Mouse (Mus musculus): ENCODE data around the gene Npas3. TPM values are rescaled to one million over a fixed set of nuclear protein-coding genes. Genes with fewer than 3 reads are reported as not detected.

Npas3 gene
- polyA plus RNA-seq, 1 experiment from 2014 or later, result 0.96 TPM

DNA sequence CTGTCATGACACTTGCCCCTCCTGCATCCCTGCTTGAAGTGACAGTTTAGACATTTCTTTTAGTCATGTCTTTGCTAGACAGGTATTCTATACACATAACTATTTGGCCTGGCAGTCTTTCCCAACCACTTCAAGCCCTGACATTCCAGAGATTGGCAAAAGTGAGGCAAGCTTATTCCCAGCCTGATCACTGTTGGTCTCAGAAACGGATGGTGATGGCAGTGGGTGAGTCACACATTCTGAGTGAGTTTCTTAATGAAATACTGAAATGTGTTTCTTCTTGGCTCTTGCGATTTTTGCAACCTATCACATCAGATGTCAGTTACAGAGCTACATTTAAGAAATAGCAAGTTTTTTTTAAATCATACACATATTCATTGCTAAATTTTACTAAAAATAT, 175.2 kb downstream of the Npas3 start:
- Histone ChIP-seq H3K9ac (no peak overlapping the region), H3K4me1 (no peaks in the 10 kb centered on the region), H3K36me3 (no peaks in the 10 kb centered on the region), H3K4me2 (no peak overlapping the region), H3K27me3 (no peaks in the 10 kb centered on the region), H3K9me3 (replicated peaks) (no peaks in the 10 kb centered on the region), H3K4me3 (replicated peaks) (no peak overlapping the region), H3K27ac (no peak overlapping the region)
- WGBS, result 79% methylated on average over 2 of the region's 2 CpGs
- ATAC-seq (replicated peaks; ENCODE audit: low FRiP score), result no peak

DNA sequence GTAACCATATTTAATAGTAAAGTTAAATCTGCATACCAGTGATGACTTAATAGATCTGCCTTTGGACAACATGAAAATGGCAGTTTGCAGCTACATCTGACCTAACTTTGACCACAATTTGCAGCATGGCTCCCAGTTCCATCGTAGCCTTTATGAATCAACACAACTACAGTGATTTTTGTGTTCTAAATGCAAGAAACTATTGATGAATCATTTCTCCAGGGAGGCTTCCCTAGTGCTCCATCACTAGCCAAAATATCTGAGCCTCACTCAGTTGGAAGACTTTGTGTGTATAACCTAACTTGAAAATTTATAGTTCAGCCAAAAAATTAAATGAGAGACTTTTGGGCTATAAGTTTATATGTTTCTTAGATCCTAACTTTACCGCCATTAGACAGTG, 177.5 kb downstream of the Npas3 start:
- ATAC-seq (replicated peaks; ENCODE audit: low FRiP score), result no peak
- H3K4me3 ChIP-seq (replicated peaks), result no peak overlapping the region
- no peaks in the 10 kb centered on the region for H3K36me3 ChIP-seq
- H3K27ac ChIP-seq, result no peak overlapping the region
- H3K9ac ChIP-seq, result no peak overlapping the region
- no peaks in the 10 kb centered on the region for H3K9me3 ChIP-seq (replicated peaks)
- WGBS, result 90% methylated on average over 2 of the region's 2 CpGs
- no peak overlapping the region for H3K4me2 ChIP-seq
- H3K27me3 ChIP-seq, result no peaks in the 10 kb centered on the region
- H3K4me1 ChIP-seq, result no peaks in the 10 kb centered on the region

GRCm38 (mm10) chr12:53427153-53427552, 178.7 kb downstream of the Npas3 start:
- no peak overlapping the region for H3K4me2 ChIP-seq
- WGBS, result 58% methylated on average over 10 of the region's 10 CpGs
- no peaks in the 10 kb centered on the region for H3K9me3 ChIP-seq (replicated peaks)
- H3K4me3 ChIP-seq (replicated peaks), result no peak overlapping the region
- no peaks in the 10 kb centered on the region for H3K36me3 ChIP-seq
- no peaks in the 10 kb centered on the region for H3K4me1 ChIP-seq
- no peak overlapping the region for H3K27ac ChIP-seq
- H3K27me3 ChIP-seq, result no peaks in the 10 kb centered on the region
- ATAC-seq (replicated peaks; ENCODE audit: low FRiP score), result no peak
- no peak overlapping the region for H3K9ac ChIP-seq

DNA sequence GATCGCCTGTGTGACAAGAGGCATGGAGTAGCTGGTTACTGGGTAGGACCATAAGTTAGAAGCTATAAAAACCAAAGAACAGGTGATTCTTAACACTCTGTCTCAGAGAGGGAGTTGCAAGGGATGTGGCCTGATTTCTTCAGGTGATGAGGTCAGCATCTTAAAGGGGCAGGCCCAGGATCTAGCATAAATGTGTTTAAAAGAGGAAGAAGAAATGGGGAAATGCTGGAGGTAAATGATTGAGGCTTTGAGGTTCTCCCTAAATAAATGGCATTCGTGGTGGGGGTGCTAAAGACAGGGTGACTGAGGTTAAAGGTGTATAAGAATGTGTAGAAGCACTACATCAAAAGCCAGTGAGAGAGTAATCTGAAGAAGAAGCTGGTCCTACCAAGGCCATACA, 193.6 kb downstream of the Npas3 start:
- peaks cover 2% of the 10 kb centered on the region; the same call in 1 of the 2 replicates for H3K4me1 ChIP-seq
- no peak overlapping the region for H3K27ac ChIP-seq
- no peak overlapping the region for H3K4me2 ChIP-seq
- no peaks in the 10 kb centered on the region for H3K27me3 ChIP-seq
- no peak for ATAC-seq (replicated peaks; ENCODE audit: low FRiP score)
- H3K4me3 ChIP-seq (replicated peaks), result no peak overlapping the region
- H3K9ac ChIP-seq, result no peak overlapping the region
- H3K9me3 ChIP-seq (replicated peaks), result no peaks in the 10 kb centered on the region
- no peaks in the 10 kb centered on the region for H3K36me3 ChIP-seq
- 67% methylated on average over 2 of the region's 2 CpGs for WGBS

DNA sequence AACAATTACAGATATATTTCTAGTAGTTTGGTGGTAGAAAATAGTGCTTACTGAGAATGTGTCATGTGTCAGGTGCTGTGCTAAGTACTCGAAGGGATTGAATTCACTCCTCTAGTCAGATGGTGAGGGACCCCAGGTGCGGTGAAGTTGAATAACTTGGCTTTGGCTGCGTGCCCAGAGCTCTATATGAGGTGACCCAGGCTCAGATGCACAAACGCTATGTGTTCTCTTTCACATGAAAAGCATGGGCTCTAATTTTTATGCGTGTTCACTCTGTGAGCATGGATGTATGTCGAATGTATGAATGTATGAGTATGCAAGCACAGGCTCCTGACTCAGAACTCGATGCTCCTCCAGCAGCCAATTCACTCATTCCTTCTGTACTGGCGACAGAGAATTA, 199.0 kb downstream of the Npas3 start:
- H3K4me1 ChIP-seq, result peaks cover 6% of the 10 kb centered on the region; the same call in 1 of the 2 replicates
- 69% methylated on average over 8 of the region's 8 CpGs for WGBS
- ATAC-seq (replicated peaks; ENCODE audit: low FRiP score), result no peak

GRCm38 (mm10) chr12:53448040-53448439, 199.6 kb downstream of the Npas3 start:
- 14% methylated on average over 3 of the region's 3 CpGs for WGBS
- Histone ChIP-seq H3K27me3 (no peaks in the 10 kb centered on the region), H3K9ac (no peak overlapping the region), H3K4me1 (peaks cover 6% of the 10 kb centered on the region; the same call in 1 of the 2 replicates), H3K4me3 (replicated peaks) (no peak overlapping the region), H3K4me2 (no peak overlapping the region), H3K36me3 (no peaks in the 10 kb centered on the region), H3K9me3 (replicated peaks) (no peaks in the 10 kb centered on the region), H3K27ac (no peak overlapping the region)
- no peak for ATAC-seq (replicated peaks; ENCODE audit: low FRiP score)

More for the DNA sequence above, 199.0 kb downstream of the Npas3 start:
- H3K4me3 ChIP-seq (replicated peaks), result no peak overlapping the region
- no peaks in the 10 kb centered on the region for H3K36me3 ChIP-seq
- no peak overlapping the region for H3K9ac ChIP-seq
- no peaks in the 10 kb centered on the region for H3K27me3 ChIP-seq
- H3K9me3 ChIP-seq (replicated peaks), result no peaks in the 10 kb centered on the region
- no peak overlapping the region for H3K27ac ChIP-seq
- H3K4me2 ChIP-seq, result no peak overlapping the region

- H3K36me3 ChIP-seq, result no peaks in the 10 kb centered on the region
- ATAC-seq (replicated peaks; ENCODE audit: low FRiP score), result no peak
- H3K4me2 ChIP-seq, result no peak overlapping the region
- H3K27ac ChIP-seq, result no peak overlapping the region
- H3K9ac ChIP-seq, result no peak overlapping the region
- H3K4me1 ChIP-seq, result no peaks in the 10 kb centered on the region
- H3K9me3 ChIP-seq (replicated peaks), result no peaks in the 10 kb centered on the region
- H3K27me3 ChIP-seq, result no peaks in the 10 kb centered on the region
- H3K4me3 ChIP-seq (replicated peaks), result no peak overlapping the region
Observed at GRCm38 (mm10) chr12:53467549-53467948, 219.1 kb downstream of the Npas3 start.

DNA sequence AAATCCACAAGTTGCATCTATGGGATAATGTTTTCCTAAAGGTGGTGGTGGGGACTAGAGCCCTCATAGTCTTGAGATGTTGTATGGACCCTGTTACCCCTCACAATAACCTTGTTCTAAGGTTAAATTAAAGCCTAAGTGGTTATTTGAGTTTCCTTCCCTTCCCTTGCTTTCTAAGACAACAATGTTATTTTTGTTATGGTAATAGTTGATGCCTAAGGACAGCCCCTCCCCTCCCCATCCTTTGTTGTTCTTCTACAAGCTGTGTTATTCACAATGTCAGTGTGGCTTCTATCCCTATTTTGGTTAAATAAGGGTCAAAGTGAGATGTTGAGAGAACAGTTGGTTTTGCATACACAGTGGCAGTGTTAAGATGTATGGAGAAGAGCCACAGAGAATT, 226.0 kb downstream of the Npas3 start:
- no peaks in the 10 kb centered on the region for H3K9me3 ChIP-seq (replicated peaks)
- H3K4me3 ChIP-seq (replicated peaks), result no peak overlapping the region
- H3K36me3 ChIP-seq, result no peaks in the 10 kb centered on the region
- H3K27me3 ChIP-seq, result no peaks in the 10 kb centered on the region
- H3K9ac ChIP-seq, result no peak overlapping the region
- no peak overlapping the region for H3K27ac ChIP-seq
- ATAC-seq (replicated peaks; ENCODE audit: low FRiP score), result no peak
- no peaks in the 10 kb centered on the region for H3K4me1 ChIP-seq
- no peak overlapping the region for H3K4me2 ChIP-seq

DNA sequence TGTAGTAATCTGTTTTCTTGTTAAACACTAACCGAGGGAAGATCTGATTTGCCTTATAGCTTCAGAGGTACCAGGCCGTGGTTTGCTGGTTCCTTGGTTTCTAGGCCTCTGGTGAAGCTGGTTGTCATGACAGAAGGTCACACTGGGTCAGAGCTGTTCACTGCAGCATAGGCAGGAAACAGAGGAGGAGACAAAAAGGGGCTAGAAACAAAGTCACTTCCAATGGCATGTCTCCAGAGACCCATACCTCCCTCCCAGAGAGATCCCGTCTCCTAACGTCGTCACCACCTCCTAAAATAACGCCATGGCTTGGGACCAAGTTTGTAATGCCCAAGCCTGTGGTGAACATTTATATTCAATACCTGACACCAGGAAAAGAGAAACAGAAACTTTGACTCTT, 236.4 kb downstream of the Npas3 start:
- Histone ChIP-seq H3K9me3 (replicated peaks) (no peaks in the 10 kb centered on the region), H3K36me3 (no peaks in the 10 kb centered on the region), H3K4me2 (no peak overlapping the region), H3K4me3 (replicated peaks) (no peak overlapping the region), H3K9ac (no peak overlapping the region), H3K4me1 (no peaks in the 10 kb centered on the region), H3K27me3 (no peaks in the 10 kb centered on the region), H3K27ac (no peak overlapping the region)
- 71% methylated on average over 6 of the region's 6 CpGs for WGBS
- ATAC-seq (replicated peaks; ENCODE audit: low FRiP score), result no peak

DNA sequence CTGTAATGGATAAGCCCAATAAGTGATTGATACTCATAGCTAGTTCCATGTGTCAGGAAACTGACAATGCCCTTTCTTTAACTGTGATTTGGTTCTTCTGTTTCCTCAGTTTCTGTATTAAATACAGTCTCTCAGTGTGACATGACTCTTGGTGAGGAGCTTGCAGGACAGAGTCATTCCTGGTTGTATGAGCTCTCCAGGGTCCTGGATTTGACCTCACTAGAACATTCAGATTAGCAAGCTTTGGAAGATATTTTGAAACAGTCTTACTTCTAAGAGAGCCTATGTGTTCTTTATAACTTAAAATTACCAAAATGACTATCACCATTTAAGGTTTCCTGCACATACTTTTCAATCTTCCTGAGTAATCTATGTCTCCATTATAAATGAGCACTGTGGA, 247.9 kb downstream of the Npas3 start:
- no peak for ATAC-seq (replicated peaks; ENCODE audit: low FRiP score)
- Histone ChIP-seq H3K4me3 (replicated peaks) (no peak overlapping the region), H3K9me3 (replicated peaks) (no peaks in the 10 kb centered on the region), H3K27ac (no peak overlapping the region), H3K4me1 (no peaks in the 10 kb centered on the region), H3K27me3 (no peaks in the 10 kb centered on the region), H3K4me2 (no peak overlapping the region), H3K36me3 (no peaks in the 10 kb centered on the region), H3K9ac (no peak overlapping the region)

DNA sequence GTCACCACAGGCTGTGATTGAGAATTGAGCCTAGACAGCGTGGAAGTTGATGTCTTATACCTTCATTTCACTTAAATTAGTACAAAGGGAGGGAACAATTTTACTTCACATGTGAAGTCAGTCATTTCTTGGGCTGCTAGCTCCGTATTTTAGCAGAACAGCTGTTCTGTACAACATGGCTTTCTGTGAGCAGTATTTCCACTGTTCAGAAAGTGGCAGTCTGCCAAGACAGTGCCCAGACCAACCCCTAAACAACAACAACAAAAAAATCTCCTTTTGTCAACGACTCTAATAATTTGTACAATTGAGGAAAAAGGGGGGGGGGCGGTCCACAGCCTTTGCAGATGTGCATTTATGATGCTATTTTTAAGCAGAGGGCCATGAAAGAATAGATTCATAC, 266.4 kb downstream of the Npas3 start:
- no peak for ATAC-seq (replicated peaks; ENCODE audit: low FRiP score)
- H3K27ac ChIP-seq, result no peak overlapping the region
- 68% methylated on average over 4 of the region's 4 CpGs for WGBS
- H3K36me3 ChIP-seq, result no peaks in the 10 kb centered on the region
- no peak overlapping the region for H3K9ac ChIP-seq
- no peaks in the 10 kb centered on the region for H3K27me3 ChIP-seq
- no peaks in the 10 kb centered on the region for H3K4me1 ChIP-seq
- no peak overlapping the region for H3K4me3 ChIP-seq (replicated peaks)
- H3K9me3 ChIP-seq (replicated peaks), result no peaks in the 10 kb centered on the region
- no peak overlapping the region for H3K4me2 ChIP-seq

- Histone ChIP-seq H3K27me3 (no peaks in the 10 kb centered on the region), H3K27ac (no peak overlapping the region), H3K4me1 (no peaks in the 10 kb centered on the region), H3K9me3 (replicated peaks) (no peaks in the 10 kb centered on the region), H3K4me2 (no peak overlapping the region), H3K4me3 (replicated peaks) (no peak overlapping the region), H3K36me3 (no peaks in the 10 kb centered on the region), H3K9ac (no peak overlapping the region)
- 78% methylated on average over 4 of the region's 4 CpGs for WGBS
- no peak for ATAC-seq (replicated peaks; ENCODE audit: low FRiP score)
Observed at GRCm38 (mm10) chr12:53519556-53519955, 271.1 kb downstream of the Npas3 start.

DNA sequence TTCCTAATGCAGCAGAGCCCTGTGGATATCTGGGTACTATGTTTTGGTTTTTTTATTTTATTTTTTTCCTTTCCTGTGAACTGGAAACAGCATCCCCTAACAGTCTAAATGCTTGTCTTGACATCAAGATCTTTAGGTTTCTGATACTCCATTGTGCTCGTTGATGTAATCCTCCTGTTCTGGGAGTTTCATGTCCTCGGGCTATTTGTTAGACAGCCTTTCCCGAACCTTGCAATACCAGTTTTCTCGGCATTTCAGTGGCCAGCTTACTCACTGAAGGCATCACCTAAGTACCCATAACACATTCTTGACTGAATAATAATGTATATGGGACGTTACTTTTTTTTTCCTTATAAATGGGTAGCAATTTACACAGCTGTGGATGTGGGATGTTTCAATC, 274.2 kb downstream of the Npas3 start:
- no peak overlapping the region for H3K4me3 ChIP-seq (replicated peaks)
- no peaks in the 10 kb centered on the region for H3K27me3 ChIP-seq
- no peaks in the 10 kb centered on the region for H3K36me3 ChIP-seq
- no peak for ATAC-seq (replicated peaks; ENCODE audit: low FRiP score)
- H3K4me2 ChIP-seq, result no peak overlapping the region
- 71% methylated on average over 5 of the region's 5 CpGs for WGBS
- no peak overlapping the region for H3K9ac ChIP-seq
- no peak overlapping the region for H3K27ac ChIP-seq
- H3K4me1 ChIP-seq, result no peaks in the 10 kb centered on the region
- H3K9me3 ChIP-seq (replicated peaks), result no peaks in the 10 kb centered on the region

Measured in kidney, embryonic 15.5 days (tissue).